Mouse (Mus musculus): Measurements from ENCODE around the gene Sbf2. TPM values are rescaled to one million over a fixed set of nuclear protein-coding genes. Genes with fewer than 3 reads are reported as not detected.

The Sbf2 gene
- polyA plus RNA-seq, 1 experiment from 2014 or later: 7.0 TPM

- no peak for DNase-seq (ENCODE audit: low spot score)
Observed at GRCm38 (mm10) chr7:110414276-110414675, 200.4 kb downstream of the Sbf2 start.

DNA sequence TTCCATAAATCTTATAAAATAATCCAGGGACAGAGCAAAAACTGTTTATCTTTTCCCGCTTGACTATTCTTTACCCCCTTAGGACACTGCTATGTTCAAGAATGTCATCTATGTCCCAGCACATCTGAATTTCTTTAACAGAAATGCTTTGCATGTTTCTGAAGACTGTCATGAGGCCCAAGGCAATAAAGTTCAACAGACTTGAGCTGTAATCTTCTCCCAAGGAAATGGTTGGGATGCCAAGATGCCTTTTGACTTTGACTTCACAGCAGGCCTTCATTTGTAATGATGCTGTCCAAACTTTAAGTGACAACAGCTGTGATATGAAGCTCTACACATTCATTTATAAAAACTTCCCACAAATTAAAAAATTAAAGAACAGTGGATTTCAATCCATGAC lies 212.6 kb downstream of the Sbf2 start:
- DNase-seq (ENCODE audit: low spot score): no peak

GRCm38 (mm10) chr7:110392576-110392975 lies 222.1 kb downstream of the Sbf2 start:
- no peak for DNase-seq (ENCODE audit: low spot score)

- no peak for DNase-seq (ENCODE audit: low spot score)
Observed at GRCm38 (mm10) chr7:110391632-110392031, 223.1 kb downstream of the Sbf2 start.

DNA sequence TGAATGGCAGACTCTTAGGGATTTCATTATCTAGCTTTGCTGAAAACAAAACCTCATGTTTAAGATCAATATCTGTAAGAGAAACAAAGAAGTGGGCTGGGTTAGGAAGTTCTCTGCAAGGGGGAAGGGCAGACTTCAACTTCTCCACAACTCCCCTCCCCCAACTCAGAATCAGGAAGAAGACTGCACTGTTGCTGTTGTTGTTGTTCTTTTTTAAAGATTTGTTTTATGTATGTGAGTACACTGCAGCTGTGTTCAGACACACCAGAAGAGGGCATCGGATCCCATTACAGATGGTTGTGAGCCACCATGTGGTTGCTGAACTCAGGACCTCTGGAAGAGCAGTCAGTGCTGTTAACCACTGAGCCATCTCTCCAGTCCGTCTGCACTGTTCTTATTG lies 225.8 kb downstream of the Sbf2 start:
- DNase-seq (ENCODE audit: low spot score): peak; percentile 32

GRCm38 (mm10) chr7:110387565-110387964 lies 227.2 kb downstream of the Sbf2 start:
- DNase-seq (ENCODE audit: low spot score): no peak

DNA sequence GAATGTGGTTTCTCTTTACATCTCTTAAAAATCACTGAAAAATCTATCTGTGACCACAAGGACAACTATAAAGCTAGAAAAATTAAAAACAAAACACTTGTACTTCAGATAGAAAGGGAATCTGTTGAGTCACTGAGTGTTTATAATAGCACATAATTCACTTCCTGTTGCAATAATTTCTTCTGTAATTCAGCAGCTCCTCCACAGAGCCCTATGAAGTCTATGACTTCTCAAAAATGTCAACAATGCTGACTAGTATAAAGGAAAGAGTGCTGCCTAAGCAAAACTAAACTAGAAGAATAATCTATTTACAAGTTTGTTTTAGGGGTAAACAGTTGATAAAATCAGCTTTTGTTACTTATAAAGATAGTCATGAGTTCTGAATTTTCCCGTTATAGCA lies 229.2 kb downstream of the Sbf2 start:
- no peak for DNase-seq (ENCODE audit: low spot score)

- DNase-seq (ENCODE audit: low spot score): no peak
Observed at GRCm38 (mm10) chr7:110384343-110384742, 230.4 kb downstream of the Sbf2 start.

DNA sequence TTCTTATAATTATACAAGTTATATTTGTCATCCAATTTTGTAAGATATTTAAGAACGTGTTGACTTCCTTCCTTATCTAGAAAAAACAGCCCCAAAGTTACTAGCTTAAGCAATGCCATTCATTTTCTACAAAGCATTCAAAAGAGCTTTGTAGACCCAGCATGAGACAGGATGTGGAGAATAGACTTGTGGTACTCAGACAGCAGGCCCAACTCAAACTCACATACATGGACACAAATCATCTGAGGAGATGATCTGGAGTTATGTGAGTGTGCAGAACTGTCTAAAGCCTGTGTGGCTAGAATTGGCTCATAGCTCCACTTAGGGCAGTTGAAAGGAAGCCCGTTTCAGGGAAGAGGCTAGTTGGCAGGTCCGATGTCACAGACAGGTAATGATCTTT lies 233.1 kb downstream of the Sbf2 start:
- DNase-seq (ENCODE audit: low spot score): peak; percentile 27

DNA sequence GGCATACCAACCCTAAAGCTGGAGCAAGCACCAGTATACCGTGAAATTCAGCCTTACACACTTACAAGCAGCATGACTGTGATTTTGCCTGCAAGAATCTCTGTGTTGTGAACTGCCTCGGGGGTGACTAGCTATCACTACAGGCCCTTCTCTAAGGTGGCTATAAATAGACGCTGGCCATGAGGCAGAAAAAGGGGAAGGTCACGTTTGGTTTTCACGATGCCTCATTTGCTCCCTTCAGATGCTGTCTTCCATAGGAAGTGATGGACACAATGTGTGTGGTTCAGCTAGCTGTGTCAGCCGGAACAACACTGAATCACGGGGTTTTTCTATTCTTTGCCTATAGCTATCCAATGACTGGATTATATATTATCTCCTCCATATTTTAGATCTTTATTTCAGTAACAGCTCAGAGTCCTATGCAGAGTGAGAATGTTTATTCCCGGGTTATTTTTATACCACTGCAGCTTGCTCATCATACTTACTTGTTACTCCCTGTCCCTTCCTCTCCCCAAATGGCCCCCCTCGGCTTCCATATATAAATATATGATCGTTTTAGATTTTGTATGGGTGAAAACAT lies 235.3 kb downstream of the Sbf2 start:
- DNase-seq (ENCODE audit: low spot score): no peak

DNA sequence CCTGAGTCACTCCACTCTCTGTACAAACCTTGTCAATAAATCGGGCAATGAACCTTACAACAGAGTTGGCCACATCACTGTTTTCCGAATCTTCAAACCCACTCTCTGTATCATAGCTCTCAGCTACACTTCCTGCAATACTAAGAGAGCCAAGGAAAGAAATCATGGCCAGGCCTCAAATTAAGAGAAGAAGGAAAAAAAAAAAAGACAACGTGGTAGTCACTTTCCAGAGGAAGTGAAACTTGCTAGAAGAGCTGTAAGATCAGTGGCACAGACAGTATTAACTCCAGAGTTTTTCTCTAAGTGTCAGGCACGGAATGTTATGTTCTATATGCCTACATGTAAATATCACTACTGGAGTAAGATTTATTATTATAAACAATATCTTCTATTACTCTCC lies 242.2 kb downstream of the Sbf2 start:
- DNase-seq (ENCODE audit: low spot score): no peak

- DNase-seq (ENCODE audit: low spot score): no peak
Observed at GRCm38 (mm10) chr7:110362005-110362404, 252.7 kb downstream of the Sbf2 start.

GRCm38 (mm10) chr7:110361516-110361915 lies 253.2 kb downstream of the Sbf2 start:
- no peak for DNase-seq (ENCODE audit: low spot score)

DNA sequence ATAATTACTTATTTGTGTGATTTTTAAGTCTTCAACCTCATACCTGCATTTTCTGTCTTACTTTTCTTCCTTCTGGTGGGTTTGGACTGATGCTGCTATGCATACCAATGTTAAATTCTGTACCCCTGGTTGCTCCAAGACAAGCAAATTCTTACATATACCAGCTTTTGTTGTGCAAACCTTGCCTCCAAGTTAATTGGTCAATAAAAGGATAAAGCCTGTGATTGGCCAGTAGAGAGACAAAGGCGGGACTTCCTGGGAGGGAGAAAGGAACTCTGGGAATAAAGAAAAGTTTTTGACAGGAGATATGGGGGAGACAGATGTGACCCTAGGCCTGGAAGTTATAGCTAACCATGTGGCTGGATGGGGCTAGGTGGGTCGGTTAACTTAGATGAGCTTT lies 255.3 kb downstream of the Sbf2 start:
- no peak for DNase-seq (ENCODE audit: low spot score)

DNA sequence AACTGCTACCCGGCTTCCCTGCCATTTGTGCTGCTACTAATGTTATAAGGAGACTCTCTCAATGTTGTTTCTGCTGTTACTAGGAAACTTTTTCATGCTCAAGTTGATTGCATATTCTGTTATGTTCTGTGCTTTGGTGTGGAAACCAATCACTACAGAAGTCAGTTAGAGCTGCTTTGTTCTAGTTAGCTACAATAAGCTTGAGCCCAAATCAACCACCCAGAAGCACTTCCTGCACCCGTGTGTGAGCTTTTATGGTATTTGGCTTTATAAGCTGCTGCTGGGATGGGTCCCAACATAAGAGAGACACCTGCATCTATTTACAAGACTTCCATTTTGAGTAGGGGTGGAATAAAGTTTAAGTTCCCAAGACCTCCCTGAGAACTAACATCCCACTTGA lies 260.8 kb downstream of the Sbf2 start:
- DNase-seq (ENCODE audit: low spot score): peak; percentile 65

GRCm38 (mm10) chr7:110347250-110347649 lies 267.5 kb downstream of the Sbf2 start:
- DNase-seq (ENCODE audit: low spot score): no peak

- DNase-seq (ENCODE audit: low spot score): no peak
Observed at GRCm38 (mm10) chr7:110337601-110338000, 277.1 kb downstream of the Sbf2 start.

DNA sequence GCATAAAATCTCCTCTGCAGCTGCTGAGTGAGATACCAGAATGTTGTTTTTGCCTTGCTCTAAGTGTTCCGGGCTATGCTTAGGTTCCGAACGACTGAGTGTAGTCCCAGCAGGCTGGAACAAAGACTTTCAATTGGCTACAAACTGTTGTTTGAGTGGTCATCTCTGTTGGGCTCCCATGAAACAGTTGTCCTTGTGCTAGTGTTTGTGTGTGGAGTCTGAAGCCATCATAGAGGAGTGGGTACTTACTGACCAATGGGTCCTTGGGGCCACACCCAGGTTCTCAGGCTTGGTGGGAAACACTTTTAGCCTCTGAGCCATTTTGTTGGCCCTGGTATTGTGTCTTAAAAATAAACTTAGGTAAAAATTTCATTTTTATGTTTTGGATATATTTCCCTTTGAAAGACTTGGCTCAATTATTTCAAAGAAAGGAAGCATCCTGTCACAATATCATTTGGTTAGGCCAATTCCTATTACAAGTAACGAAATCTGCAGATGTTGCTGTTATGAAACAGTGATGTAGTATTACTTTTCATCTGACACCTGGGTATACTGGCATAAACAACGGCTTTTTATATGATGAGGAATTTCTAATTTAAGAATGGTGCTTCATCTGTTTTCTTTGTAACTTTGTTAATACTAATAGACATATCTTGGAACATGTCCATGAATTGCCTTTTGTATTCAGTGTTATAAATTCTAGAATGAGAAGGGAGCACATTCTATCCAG lies 289.2 kb downstream of the Sbf2 start:
- DNase-seq (ENCODE audit: low spot score): no peak

GRCm38 (mm10) chr7:110324852-110325251 lies 289.9 kb downstream of the Sbf2 start:
- no peak for DNase-seq (ENCODE audit: low spot score)

GRCm38 (mm10) chr7:110321106-110321505 lies 293.6 kb downstream of the Sbf2 start:
- no peak for DNase-seq (ENCODE audit: low spot score)

- DNase-seq (ENCODE audit: low spot score): no peak
Observed at GRCm38 (mm10) chr7:110318971-110319519, 295.7 kb downstream of the Sbf2 start.

DNA sequence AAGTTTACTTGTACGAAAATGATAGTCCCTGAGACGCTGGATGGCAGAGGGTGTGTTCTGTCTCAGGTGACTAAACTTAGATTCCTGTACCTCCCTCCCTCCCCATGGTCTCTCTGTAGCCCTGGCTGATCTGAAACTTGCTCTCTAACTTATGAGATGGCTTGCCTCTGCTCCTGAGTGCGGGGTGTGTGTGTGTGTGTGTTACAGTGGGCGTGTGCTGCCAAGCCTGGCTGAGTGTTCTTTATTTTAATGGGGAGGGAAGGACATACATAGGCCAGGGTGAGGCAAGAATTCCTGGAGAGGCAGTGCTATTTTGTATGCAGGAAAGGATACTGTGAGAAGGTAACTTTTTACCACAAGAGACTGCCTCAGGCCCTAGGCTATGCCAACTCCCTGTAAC lies 297.3 kb downstream of the Sbf2 start:
- DNase-seq (ENCODE audit: low spot score): no peak

- DNase-seq (ENCODE audit: low spot score): no peak
Observed at GRCm38 (mm10) chr7:110315352-110315751, 299.4 kb downstream of the Sbf2 start.
